Mouse (Mus musculus) E14TG2a.4 (cell line): ENCODE measurements around the gene Mpo.

Experiments
- CTCF ChIP-seq: conservative IDR thresholded peaks from 2 replicates; pipeline ENCODE4 v1.5.1; 2014; ENCODE audit warnings: low read length
- NANOG ChIP-seq: IDR thresholded peaks from 2 replicates; pipeline ENCODE4 v1.6.1; 2014; ENCODE audit warnings: borderline replicate concordance, low read length, mixed read lengths

- TF ChIP-seq CTCF (no peak), NANOG (no peak)
Observed at GRCm38 (mm10) chr11:87757001-87757954, 36.1 kb upstream of the Mpo start.
